Mouse (Mus musculus): ENCODE results near the gene Syt16.

DNA sequence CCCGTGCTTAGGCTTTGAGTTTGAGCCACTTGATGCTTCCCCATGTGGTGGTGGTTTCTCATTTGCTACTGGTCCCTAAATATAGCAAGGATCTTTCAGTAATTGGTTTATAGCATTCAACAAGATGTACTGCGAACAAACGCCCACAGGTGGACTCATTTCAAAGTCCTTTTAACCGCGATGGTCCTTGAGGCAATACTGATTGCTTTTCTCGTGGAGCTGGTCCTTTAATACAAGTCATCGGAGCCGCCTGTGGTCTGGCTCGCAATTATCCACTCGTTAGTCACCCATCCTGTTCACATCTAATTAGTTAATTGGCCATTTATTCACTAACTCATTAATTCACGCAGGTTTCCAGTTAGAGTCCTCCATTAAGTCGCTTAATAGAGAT lies 560 bp upstream of the Syt16 start:
- TF ChIP-seq CTCF (IDR thresholded peaks at IDR 0.05) (no peak), EP300 (IDR thresholded peaks at IDR 0.05) (no peak)

Data from lung, postnatal 0 days (tissue).